Mouse (Mus musculus) heart, postnatal 0 days (tissue): ENCODE results near the gene Adssl1.

ENCODE experiments used
- CTCF ChIP-seq: IDR thresholded peaks from 2 replicates; pipeline ENCODE4 v1.5.1; 2016; ENCODE audit warnings: antibody characterized with exemption, control low read depth, low read depth
- EP300 ChIP-seq: IDR thresholded peaks from 2 replicates; pipeline ENCODE4 v1.6.1; 2016; ENCODE audit warnings: antibody characterized with exemption, low read depth

DNA sequence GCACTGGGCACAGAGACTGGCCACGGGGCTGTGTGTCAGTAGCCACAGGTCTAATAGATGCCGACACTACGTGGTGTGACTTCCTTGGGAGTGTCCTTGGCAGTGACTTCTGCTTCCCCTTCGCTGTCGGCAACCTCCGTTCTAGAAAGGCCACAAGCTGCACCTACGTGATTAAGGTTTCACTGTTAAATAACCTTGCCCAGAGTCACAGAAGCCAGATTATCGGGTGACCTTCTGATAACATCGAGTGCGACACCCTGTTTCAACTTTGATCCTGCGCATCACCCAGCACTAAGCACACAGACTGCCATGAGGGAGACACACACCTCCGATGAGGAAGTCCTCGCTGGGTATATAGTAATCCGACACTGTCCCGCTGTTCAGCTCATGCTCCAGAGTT, 68.6 kb downstream of the Adssl1 start:
- TF ChIP-seq EP300 (no peak), CTCF (no peak)
